Mouse (Mus musculus) naive thymus-derived CD4-positive, alpha-beta T cell, adult 2 months (primary cell): ENCODE measurements around the gene Ccdc130.

ENCODE experiments used
- DNase-seq: peaks from one replicate; pipeline ENCODE4 v3.0.0-alpha.2; 2011; ENCODE audit warnings: low read depth

Gene Ccdc130

DNA sequence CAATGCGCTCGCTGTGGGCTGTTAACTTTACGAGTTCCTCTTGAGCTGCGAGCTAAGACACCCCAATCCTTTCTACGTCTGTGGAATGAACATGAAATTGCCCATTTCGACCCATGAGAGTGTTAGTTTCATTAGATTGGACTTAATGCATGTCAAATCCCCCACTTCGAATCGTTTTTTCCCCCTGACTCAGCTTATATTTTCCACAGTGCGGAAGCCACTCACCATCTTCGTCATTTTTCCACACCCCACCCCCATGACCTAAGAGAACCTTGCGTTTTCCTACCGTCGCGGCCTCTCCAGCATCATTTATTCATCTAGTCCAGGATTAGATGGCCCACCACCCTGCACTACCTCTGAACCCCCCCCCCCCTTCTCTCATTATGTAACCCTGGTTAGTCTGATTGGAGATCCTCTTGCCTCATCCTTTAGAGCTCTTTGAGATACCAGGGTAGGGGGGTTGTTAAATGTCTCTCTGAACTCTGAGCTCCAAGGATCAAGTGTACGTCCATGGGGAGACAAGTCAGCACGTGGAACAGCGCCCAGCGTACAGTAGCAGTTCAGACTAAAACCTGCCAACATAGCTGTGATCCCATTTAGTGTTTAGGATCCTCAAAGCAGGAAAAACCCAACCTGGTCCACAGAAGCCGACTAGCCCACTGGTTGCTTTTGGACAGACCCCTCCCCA is 32.5 kb downstream of the Ccdc130 start:
- DNase-seq = no peak

DNA sequence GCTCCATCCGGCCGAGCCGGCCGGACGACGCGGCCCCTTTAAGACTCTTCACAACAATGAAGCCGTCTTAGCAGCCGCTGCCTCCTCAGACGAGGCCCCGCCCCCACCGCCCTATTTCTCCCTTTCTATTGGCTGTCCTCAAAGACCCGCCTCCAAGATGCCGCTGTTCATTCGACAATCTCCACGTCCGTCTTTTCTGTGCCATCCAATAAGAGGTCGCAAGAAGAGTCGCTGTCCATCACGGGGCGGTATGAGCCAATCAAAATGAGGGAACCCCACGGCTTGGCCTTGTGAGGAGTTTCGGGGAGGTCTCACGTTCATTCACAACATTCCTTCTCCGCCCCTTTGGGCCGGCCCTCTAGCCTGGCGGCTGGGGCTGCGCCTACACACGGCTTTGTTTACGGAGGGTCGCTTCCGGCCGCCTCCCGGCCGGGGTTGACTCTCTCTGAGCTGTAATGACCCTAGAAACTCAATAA is 33.1 kb downstream of the Ccdc130 start, which contains the start of gene Zswim4:
Zswim4 (minus strand) TSS at position 58 of the 476 bp plus-strand sequence.
- DNase-seq = peak; percentile 100

DNA sequence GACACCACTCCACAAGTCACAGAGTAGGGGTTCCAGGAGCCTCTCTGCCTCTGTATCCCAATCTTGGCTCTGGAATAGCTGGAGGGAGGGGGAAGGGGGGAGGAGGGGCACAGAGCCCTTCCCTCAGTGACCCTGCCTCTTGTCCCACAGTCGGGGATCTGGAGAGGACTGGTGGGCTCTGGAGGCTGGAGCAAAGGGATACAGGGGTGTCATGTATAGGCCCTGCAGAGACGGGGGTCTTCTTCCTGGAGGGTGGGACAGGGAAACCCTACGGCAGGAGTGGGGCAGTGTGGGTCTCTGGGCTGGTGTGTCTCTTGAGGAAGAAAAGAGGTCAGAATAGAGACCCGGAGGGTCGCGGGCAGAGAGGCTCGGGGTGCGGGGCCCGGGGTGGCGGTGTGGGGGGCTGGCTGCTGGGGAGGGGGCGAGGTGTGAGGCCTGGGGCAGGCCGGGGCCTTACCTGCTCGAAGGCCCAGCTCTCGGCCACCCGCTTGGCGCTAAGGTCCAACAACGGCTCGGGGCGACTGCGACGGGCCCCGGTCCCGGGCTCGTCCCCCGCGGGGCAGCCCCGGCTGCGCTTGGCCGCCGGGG is 33.7 kb downstream of the Ccdc130 start:
- DNase-seq = peak; percentile 40

DNA sequence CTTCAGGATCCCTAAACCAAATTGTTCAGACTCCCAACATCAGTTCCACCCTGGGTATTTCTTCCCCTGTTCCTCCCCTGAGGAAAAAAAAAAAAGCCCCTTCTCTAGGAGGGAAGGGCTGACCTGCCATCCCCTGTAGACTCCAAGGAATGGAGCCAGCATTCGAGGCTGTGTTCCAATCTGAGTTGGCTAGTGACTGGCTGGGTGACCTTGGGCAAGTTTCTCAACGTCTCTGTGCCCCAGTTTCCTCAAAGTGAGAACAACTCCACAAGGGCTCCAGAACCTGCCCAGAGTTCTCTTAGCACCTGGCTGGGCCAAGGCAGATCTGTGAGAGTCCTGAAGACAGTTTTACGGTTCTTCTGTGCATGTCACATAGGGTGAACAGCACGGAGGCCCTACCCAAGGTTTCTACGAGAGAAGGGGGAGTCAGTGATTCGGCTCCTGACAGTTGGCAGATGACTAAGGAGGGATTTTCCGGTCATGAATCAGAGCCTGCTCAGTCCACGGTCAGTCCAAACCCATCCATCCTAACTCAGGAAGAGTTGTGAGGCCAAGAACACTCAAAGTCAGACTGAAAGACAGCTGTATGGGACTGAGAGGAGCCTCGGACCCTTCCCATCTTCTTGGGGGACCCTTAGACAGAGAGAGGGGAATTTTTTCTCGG is 34.3 kb downstream of the Ccdc130 start:
- DNase-seq = peak; percentile 48

DNA sequence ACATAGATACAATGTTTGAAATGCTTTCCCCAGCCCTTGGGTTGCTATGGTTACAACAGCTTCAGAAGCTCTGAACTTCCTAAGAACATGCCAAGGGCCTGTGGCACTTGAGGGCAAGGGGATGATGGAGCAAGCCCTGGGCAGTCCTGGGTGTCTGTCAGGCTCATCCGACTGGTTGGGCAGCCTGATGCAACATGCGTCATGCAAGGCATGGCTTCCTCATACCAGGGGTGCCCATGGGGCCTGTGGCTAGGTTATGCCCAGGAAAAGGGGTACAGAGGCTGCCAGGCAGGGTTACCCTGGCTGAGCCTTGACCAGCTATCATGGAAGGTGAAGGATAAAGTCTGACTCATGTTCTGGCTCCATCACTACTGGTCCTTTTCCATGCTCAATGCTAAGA is 37.1 kb downstream of the Ccdc130 start:
- DNase-seq = no peak

DNA sequence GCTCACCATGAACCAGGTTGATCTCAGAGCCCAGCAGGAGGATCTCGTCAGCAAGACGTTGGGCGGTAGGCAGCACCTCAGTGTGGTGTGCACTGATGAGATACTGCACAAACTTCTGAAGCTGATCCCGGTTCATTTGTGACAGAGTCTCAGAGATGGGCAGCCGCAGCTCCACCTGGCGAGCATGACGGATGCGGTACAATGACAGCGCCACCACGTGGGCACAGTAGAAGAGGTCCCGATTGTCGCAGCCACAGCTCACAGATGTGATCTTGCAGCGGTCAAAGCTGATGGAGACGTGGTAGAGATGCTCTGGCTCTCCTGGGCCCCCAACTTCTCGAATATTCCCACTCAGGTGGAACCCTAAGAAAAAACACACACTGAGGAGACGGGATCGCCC is 39.4 kb downstream of the Ccdc130 start:
- DNase-seq = no peak

DNA sequence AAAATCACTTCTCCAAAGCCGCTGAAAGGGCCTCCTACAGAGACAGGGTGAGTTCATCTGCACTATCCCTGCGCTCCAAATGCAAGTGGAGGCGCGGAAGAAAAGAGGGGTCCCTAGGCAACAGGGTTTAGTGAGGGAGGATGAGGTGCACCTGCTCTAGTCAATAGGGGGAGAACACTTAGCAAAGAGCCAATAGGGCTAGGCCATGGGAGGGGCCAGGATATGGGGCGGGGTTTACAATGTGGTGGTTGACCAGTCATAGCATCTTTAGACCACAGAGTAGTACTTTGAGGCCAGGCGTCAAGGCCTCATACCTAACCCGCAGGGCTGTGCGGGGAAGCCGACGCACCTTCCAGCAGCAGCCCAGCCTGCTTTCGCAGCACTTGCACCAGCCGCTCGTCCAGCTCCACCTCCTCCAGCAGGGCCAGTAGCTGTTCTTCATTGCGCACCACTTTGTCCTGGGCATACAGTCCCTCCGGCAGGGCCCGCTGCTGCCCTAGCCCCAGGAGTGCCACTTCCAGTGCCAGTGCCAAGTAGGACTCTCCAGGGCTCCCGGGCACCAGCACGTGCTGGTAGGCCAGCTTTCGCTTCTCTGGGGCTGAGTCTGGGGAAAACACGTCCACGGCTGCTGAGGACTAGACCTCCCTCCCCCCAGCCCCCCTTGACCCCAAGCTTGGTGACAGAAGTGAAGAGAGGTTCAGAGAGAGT is 46.7 kb downstream of the Ccdc130 start:
- no peak for DNase-seq

DNA sequence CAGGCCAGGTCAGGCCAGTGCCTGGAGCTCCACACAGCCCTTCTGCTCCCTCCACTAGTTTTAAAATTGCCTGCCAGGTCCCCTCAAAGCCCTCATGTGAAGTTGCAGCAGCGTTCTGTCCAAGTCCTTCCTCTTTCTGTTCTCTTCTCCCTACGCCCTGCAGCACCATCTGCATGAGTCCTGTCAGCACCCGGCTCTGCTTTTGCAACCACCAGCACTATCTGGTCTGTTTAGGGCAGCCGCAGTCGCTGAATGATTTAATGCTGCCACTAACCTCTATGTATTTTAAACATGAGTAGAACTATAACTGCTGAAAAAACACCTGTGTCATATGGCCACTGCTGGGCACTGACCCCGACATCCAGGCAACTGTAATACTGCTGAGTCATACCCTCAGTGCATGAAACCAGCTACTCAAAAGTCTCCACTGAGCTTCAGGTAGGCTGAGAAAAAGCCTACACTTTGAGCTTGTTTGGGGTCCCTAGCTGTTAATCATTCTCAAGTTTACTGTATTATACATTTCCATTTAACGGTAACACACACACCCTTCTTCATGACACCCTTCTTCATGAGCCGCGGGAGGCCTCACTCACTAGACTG is 47.5 kb downstream of the Ccdc130 start:
- no peak for DNase-seq

DNA sequence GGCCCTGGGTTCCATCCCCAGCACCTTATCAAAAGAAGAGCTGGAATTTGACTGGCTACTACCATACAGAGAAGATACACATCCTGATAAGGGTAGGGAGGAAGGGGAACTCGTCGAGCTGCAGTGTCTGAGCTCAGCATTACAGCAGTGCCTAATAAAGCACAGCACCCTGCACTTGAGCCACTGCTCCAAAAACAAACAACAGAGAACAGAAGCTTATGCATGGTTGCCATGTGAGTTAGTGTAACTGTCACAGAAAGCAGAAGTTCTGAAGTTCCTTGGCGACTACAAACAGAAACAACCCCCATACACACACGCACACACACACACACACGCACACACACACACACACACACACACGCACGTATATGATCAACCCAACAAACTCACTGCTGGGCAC is 50.1 kb downstream of the Ccdc130 start:
- no peak for DNase-seq

DNA sequence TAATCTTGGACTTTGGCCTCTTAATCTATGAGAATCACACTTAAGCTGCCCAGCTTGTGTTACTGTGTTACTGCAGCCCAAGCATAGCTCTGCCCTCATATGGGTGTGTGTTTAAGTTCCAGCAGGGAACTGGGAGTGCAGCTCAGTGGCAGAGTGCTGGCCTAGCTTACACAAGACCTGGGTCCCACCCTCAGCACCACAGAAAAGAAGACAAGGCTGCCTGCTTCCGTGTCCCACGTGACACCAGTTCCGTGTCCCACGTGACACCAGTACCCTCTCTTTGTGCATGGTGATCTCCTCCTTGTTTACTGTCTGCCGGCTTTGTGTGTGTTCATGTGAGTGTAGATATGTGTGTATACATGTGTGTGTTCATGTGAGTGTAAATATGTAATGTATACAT is 52.0 kb downstream of the Ccdc130 start:
- DNase-seq = no peak

DNA sequence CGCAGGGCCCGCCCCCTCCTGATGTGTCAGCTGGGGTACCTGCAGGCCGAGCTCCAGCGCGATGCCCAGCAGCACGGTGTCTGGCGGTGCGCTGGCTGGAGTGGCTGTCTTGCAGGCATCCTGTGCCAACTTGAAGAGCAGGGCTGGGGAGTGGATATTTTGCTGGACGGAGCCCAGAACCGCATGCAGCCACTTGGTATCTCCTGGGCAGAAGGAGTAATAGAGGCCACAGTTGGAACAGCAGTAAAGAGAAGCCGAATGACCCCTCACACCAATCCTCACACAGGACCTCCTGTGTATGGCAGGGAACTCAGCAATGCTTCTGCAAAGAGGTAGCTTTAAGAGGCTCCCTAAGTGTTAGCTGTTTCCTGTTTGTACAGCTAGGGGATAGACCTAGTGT is 53.0 kb downstream of the Ccdc130 start:
- DNase-seq = no peak

DNA sequence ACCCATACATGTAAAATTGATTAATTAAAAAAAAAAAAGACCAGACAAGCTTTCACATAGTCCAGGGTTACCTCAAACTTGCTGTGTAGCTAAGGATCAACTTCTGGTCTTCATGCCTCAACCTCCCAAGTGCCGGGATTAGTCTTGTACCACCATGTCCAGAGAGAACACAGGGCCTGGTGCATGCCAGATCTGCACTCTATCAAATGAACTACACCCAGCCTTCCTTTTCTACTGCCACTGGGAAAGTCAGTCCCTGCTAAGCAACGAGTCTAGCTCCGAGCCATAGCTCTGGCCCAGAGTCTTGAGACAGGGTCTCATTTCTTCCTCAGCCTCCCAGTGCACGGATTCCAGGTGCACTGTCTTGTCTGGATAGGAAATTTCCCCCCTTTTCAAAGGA is 56.9 kb downstream of the Ccdc130 start:
- DNase-seq = no peak

DNA sequence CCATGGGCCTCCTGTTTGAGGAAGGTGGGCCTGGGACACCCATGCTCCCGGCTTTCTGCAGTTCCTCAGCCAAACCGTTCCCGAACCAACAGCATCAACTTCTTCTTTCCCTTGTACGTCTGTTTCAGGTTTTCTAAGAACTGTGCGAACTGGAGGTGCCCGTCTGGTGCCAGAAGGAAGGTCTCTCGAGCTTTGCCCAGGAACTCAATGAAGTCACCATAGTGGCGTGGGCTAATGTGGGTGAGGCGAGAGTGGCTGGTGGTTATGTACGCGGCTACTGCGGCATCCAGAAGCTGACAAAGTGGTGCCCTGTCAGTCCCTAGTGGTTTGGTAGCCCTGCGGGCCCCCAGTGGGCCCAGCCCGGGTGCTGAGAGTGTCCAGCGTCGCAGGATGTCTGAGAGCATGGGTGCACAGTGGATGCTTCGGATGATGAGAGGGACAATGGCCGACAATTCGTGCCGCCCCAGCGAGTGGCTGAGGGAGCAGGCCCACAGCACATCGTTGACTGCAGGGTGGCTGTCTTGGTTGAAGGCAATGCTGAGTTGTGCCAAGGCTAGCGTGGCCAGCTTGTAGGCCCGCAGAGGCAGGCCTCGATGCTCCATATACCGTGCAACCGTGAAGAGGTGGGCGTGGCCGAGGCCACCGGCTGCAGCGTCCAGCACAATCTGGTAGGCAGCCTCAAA is 58.2 kb downstream of the Ccdc130 start:
- DNase-seq = no peak

DNA sequence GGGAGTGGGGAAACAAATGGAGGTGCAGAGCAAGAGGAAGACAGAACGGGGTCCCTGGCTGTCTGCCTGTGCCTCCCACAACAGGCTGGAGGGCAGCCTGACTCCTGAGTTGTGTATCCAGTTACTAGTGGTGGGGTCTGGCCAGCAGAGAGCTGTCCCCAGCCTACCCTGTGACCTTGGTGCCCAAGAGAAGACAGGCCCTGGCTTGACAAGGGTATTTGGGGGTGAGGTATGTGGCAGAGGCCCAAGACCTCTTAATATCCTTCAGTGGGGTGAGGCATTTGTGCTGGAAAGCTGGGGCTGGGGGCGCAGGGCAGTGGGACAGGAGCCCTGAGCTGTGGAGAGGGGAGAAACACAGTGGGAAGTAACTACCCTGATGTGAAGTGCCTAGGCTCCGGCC is 59.0 kb downstream of the Ccdc130 start:
- DNase-seq = no peak

DNA sequence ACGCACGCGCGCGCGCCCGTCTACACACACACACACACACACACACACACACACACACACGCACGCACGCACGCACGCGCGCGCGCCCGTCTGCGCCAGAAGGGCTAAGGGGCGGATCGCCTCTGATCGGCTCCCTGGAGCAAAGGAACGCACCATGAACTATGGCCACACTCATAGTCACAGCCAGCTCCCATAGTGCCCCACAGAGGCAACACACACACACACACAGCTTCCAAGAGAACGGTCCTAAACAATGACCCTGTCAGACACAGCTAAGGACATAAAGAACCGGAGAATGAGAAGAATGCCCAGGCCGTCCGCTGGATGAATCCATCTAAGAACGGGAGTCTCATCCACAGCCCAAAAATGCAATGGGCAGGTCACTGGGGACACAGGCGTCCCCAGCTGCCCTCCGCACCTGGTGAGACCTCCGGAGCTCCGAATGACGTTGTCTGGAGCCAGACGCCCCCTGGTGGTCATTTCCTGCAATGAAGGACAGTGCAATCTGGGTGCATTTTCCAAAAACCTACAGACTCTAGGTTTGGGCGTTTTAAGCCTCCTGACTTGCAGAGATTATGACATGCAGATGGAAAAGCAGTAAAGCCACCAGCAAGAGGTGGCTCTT is 59.9 kb downstream of the Ccdc130 start:
- DNase-seq = peak; percentile 89

DNA sequence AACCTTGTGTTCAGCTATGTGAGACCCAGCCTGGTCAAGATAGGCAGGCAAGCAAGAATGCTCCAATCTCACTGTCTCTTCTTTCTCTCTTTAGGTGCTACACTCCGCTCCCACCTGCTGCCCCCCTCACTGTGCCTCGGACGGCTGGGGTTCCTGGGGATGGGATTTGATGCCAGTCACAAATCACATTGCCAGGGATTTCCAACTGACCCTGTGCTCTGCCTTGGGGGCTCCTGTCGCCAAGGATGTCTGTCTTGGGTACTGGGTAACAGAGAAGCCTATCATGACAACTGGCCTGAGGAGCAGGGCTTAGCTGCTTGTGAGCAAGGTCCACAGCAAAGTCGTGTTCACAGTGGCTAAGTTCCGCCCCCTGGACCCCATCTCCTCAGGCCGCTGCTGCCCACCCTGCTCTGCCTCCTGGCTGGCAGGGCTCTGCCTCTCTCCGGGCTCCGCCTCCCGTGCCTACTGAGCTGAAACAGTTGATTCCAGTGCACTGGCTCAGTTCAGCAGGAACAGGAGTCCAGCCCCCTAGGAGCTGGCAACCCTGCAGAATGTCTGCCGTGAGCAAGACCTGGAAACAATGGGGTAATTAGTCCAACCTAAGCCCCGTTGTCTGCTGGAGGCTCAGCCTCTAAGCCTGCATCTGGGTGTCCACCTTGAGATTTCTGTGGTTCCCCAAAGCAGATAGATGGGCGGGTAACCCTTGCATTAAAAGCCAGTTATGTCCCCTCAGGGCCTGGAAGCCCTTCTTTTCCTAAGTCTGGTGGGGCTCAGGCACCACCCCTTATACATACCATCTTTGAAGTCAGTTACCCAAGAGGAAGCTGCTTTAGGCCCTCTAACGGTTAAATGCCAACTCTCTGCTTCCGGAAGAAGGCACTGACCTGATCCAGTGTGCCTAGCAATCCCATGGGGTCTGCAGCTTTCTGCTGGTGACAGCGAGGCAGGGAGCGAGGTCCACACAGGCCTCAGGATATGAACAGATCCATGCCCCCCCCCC is 61.5 kb downstream of the Ccdc130 start:
- peak; percentile 62 for DNase-seq

DNA sequence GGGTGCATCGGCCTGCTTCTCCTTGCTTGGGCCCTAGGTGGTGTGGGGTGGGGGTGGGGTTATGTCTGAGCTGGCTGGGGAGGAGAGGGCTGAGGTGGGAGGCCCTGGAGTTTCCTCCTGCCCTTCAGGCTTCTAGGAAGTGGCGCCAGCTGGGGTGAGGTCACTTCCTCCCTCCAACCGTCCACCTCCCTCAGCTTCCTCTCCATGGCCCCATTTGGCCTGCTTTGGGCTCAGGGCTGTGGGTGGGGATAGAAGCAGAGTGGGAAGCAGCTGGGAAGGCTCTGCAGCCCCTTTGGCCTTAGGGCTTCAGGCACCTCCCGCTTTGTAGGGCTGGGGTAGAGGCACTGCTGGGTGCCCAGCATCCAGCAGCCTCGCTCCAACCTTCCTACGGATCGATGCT is 62.4 kb downstream of the Ccdc130 start:
- peak; percentile 28 for DNase-seq
